Mouse (Mus musculus): ENCODE measurements around the gene Slc38a9. TPM values are rescaled to one million over a fixed set of nuclear protein-coding genes. Genes with fewer than 3 reads are reported as not detected.
A peak's percentile ranks its signal among the peaks of the same experiment; 100 is the strongest.

The Slc38a9 gene
- 13.5 and 13.9 TPM in 2 replicates for polyA plus RNA-seq (2015; fragmentation: Nextera tagmentation; extraction: Ambion mirVana)

DNA sequence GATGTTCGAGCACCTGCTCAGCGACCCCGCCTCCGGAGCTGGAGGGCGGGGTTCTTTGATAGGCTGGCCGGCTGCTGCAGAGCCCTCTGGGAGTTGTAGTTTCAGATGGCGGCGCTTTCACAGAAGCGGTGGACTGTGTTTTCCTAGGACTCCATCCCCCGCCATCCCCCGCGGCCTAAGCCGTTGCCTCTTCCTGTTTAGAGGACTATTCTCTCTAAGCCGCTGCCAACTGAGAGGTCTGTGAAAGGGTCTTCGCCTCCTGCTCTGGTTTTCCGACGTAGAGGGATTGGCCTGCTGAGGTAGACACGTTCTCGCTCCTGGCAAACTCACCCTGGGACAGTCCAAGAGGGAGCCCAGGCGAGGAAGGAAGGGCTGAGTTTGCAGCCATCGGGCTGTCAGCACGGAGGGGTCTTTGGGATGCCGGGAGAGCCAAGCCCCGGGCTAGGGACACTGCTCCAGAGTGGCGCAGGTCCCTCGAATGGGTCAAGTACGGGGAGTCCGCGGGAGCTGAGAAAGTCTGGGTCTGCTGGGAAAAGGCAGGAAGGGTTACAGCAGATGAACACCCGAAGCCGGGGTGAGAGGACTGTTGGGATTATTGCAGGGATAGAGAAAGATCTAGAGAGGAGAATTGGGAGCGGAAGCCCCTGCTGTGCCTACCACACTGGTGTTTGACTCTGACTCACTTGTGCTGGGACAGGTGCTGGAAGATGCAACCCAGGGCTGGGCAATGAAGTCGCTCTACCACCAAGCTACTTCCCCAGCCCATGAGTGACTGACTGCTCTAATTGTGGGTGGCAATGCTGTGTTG, at the start of gene Slc38a9:
Slc38a9 (plus strand) TSS at position 178 of the 808 bp plus-strand sequence.
- ATAC-seq (ENCODE audit: insufficient read depth, low FRiP score, low read depth), result peak; percentile 99

DNA sequence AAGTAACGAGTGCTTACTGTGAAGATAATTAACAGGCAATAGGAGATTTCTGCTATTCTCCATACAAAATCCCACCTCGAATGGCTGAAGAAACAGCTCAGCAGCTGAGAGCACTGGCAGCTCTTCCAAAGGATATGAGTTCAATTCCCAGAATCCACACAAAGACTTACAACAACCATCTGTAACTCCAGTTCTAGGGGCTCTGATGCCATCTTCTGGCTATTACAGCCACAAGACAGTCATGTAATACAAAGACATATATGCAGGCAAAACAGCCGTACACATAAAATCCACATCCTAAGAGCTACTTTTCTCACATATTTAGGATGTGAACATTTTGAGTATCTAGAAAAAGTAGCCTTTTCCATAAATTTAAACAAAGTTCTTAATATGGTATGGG, 39.0 kb upstream of the Slc38a9 start:
- H3K9ac ChIP-seq, result no peak overlapping the region
- no peak overlapping the region for H3K27ac ChIP-seq
- no peak for ATAC-seq (ENCODE audit: insufficient read depth, low FRiP score, low read depth)
- no peaks in the 10 kb centered on the region for H3K36me3 ChIP-seq
- no peak overlapping the region for H3K4me2 ChIP-seq
- no peaks in the 10 kb centered on the region for H3K4me1 ChIP-seq
- H3K9me3 ChIP-seq, result no peaks in the 10 kb centered on the region
- no peak overlapping the region for H3K4me3 ChIP-seq (replicated peaks)
- no peaks in the 10 kb centered on the region for H3K27me3 ChIP-seq (replicated peaks)
- 53% methylated on average over 3 of the region's 3 CpGs for WGBS

More for the DNA sequence above, at the start of gene Slc38a9:
- Histone ChIP-seq H3K4me1 (no peaks in the 10 kb centered on the region), H3K36me3 (no peaks in the 10 kb centered on the region), H3K27me3 (replicated peaks) (no peaks in the 10 kb centered on the region), H3K9me3 (no peaks in the 10 kb centered on the region), H3K4me3 (replicated peaks) (peak within 1 kb of the TSS; percentile 65), H3K9ac (peak within 1 kb of the TSS; percentile 60), H3K4me2 (peak within 1 kb of the TSS; percentile 82), H3K27ac (0 out of 2 replicates have a peak within 1 kb of the TSS, but pooled peaks have one; percentile 14)
- under 1% methylated on average over 33 of the region's 33 CpGs for WGBS

DNA sequence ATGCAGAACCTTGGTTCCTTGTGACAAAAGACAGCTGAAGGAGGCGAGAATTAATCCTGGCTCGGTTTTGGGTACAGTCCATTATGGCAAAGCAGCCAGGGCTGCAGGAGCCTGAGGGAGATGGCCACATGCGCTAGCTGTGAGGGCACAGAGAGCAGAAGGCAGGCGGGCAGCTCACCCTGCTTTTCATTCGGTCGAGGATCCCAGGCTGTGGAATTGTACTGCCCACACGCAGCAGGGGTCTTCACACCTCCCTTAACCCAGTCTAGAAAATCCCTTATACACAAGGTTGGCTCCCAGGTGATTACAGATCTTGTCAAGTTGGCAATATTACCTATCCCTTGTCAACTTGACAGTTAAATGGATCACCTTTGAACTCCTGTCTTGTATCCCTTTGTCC, 36.9 kb upstream of the Slc38a9 start:
- no peak overlapping the region for H3K4me3 ChIP-seq (replicated peaks)
- no peak overlapping the region for H3K4me2 ChIP-seq
- no peak overlapping the region for H3K27ac ChIP-seq
- no peak for ATAC-seq (ENCODE audit: insufficient read depth, low FRiP score, low read depth)
- WGBS, result 51% methylated on average over 7 of the region's 7 CpGs
- H3K9me3 ChIP-seq, result no peaks in the 10 kb centered on the region
- no peaks in the 10 kb centered on the region for H3K4me1 ChIP-seq
- H3K36me3 ChIP-seq, result no peaks in the 10 kb centered on the region
- H3K9ac ChIP-seq, result no peak overlapping the region
- no peaks in the 10 kb centered on the region for H3K27me3 ChIP-seq (replicated peaks)

DNA sequence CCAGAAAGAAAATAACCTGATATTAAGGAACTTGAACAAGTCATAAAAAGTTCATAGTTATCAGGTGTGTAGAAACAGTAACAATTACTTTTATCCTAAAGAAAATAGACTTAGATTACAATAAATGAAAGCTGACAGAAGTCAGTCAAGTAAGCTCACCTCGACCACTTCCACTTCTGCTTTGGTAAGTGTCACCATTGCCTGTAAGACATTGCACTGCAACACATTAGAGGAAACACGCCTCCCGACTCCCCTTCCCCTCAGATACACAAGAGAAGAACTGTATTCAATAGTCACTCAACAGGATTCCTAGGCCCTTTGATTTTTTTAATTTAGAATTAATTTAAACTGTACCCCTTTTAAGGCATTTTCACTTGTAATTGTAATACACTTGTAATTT, 35.9 kb upstream of the Slc38a9 start:
- Histone ChIP-seq H3K4me3 (replicated peaks) (no peak overlapping the region), H3K36me3 (no peaks in the 10 kb centered on the region), H3K9ac (no peak overlapping the region), H3K4me1 (no peaks in the 10 kb centered on the region), H3K27me3 (replicated peaks) (no peaks in the 10 kb centered on the region), H3K9me3 (no peaks in the 10 kb centered on the region), H3K4me2 (no peak overlapping the region), H3K27ac (no peak overlapping the region)
- WGBS, result 60% methylated on average over 3 of the region's 3 CpGs
- no peak for ATAC-seq (ENCODE audit: insufficient read depth, low FRiP score, low read depth)

DNA sequence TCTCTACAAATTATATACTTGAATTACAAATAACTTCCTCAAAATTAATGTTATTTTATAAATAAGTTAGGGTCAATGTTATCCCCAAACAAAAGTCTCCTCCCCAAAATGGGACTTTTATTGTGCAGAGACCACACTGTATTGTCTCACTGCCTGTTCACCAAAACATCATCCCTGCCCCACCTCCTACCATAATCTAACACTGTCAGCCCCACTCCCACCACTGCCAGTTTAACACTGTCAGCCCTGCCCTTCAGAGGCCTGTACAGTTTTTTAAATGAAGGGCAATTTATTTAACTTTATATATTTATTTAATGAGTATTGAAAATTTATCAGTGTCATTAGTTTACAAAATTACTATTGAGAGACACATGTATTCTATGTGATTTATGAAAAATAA, 35.0 kb upstream of the Slc38a9 start:
- H3K27me3 ChIP-seq (replicated peaks), result no peaks in the 10 kb centered on the region
- H3K4me3 ChIP-seq (replicated peaks), result no peak overlapping the region
- no peak overlapping the region for H3K4me2 ChIP-seq
- H3K27ac ChIP-seq, result no peak overlapping the region
- H3K9ac ChIP-seq, result no peak overlapping the region
- H3K4me1 ChIP-seq, result no peaks in the 10 kb centered on the region
- H3K36me3 ChIP-seq, result no peaks in the 10 kb centered on the region
- no peak for ATAC-seq (ENCODE audit: insufficient read depth, low FRiP score, low read depth)
- H3K9me3 ChIP-seq, result no peaks in the 10 kb centered on the region

DNA sequence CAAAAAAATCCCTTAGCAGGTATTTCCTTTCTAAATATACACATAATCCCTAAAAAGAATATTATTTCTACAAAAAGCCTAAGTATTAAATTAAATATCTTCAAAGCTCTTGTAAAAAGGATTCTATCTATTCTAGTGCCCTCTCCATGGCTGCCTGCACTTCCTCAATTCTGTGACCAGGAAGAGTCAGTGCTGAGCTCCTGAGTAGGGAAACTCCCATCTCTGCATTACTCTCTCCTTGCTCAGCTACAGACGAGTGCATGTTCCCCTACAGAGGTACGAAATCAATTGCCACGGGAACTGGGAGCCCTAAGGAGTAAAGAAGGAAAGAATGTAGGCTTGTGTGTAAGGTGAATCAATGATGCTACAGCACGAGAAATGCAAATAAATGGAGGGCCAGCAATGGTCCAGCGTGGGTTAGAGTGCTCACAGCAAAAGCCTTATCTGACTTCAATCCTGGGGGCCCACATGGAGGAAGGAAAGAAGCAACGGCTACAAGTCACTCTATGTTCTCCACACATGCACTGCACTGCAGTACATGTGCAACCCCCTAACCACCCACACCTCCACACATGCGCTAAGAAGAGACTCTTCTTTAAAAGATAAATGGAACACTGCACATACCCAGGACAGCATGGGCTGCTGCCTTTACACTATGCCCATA, 25.2 kb upstream of the Slc38a9 start:
- 60% methylated on average over 7 of the region's 7 CpGs for WGBS
- Histone ChIP-seq H3K27ac (no peak overlapping the region), H3K4me1 (no peaks in the 10 kb centered on the region), H3K27me3 (replicated peaks) (no peaks in the 10 kb centered on the region), H3K4me3 (replicated peaks) (no peak overlapping the region), H3K9ac (no peak overlapping the region), H3K9me3 (no peaks in the 10 kb centered on the region), H3K36me3 (no peaks in the 10 kb centered on the region), H3K4me2 (no peak overlapping the region)
- ATAC-seq (ENCODE audit: insufficient read depth, low FRiP score, low read depth), result no peak

DNA sequence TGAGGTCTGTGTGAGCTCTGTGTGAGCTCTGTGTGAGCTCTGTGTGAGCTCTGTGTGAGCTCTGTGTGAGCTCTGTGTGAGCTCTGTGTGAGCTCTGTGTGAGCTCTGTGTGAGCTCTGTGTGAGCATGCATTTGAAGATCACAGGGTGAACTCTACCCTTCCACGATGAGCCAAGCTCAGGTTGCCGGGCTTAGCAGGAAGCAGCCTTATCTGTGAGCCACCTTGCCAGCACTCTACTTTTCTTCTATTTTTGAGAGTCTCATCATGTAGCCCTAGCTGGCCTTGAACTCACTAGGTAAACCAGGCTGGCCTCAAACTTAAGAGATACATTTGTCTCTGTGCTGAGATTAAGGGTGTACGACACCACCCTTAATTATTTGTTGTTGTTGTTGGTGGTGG, 24.1 kb upstream of the Slc38a9 start:
- Histone ChIP-seq H3K36me3 (no peaks in the 10 kb centered on the region), H3K4me3 (replicated peaks) (no peak overlapping the region), H3K9me3 (no peaks in the 10 kb centered on the region), H3K9ac (no peak overlapping the region), H3K4me2 (no peak overlapping the region), H3K27me3 (replicated peaks) (no peaks in the 10 kb centered on the region), H3K4me1 (no peaks in the 10 kb centered on the region), H3K27ac (no peak overlapping the region)
- no peak for ATAC-seq (ENCODE audit: insufficient read depth, low FRiP score, low read depth)
- 32% methylated on average over 3 of the region's 3 CpGs for WGBS

DNA sequence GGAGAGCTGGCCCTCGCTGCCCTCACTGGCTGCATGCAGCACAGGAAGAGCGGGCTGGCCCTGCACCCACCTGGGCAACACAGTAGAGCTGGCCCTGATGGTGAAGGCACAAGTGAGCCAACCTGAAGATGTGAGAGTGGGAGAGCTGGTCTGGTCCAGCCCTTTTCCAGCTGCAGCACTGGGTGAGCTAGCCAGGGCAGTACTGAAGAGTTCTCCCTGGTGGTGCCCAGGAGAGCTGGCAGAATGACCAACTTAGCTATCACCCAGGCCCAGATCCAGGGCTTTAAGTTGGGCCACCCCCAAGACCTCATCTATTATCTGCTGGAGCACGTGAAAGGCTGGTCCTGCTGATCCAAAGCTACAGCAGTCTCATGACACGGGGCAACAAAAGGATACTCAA, 21.4 kb upstream of the Slc38a9 start:
- Histone ChIP-seq H3K4me2 (no peak overlapping the region), H3K27me3 (replicated peaks) (no peaks in the 10 kb centered on the region)
- WGBS, result 65% methylated on average over 4 of the region's 4 CpGs

DNA sequence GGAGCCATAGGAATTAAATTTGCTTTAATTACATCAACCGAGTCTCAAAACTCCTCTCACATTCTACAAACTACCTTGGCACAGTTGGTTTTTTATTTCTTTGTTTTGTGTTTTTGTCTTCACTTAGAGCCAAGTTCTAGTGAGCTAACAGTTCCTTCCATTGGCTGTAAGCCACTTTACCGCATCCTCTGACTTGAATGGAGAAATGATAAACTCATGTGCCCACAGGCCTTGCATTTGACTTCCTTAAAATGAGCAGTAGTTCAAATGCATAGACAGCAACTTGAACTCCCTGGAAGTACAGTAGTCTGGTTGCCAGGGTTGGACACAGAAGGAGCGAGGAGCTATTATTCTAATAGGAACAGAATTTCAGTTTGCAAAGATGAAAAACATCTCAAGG, 17.7 kb upstream of the Slc38a9 start:
- no peaks in the 10 kb centered on the region for H3K9me3 ChIP-seq
- no peak overlapping the region for H3K9ac ChIP-seq
- H3K36me3 ChIP-seq, result no peaks in the 10 kb centered on the region
- no peak for ATAC-seq (ENCODE audit: insufficient read depth, low FRiP score, low read depth)
- no peak overlapping the region for H3K27ac ChIP-seq
- 84% methylated on average over 3 of the region's 3 CpGs for WGBS
- no peaks in the 10 kb centered on the region for H3K27me3 ChIP-seq (replicated peaks)
- no peak overlapping the region for H3K4me2 ChIP-seq
- H3K4me3 ChIP-seq (replicated peaks), result no peak overlapping the region
- H3K4me1 ChIP-seq, result no peaks in the 10 kb centered on the region

More for the DNA sequence above, 21.4 kb upstream of the Slc38a9 start:
- ATAC-seq (ENCODE audit: insufficient read depth, low FRiP score, low read depth), result no peak
- Histone ChIP-seq H3K4me3 (replicated peaks) (no peak overlapping the region), H3K9ac (no peak overlapping the region), H3K9me3 (no peaks in the 10 kb centered on the region), H3K36me3 (no peaks in the 10 kb centered on the region), H3K27ac (no peak overlapping the region), H3K4me1 (no peaks in the 10 kb centered on the region)

DNA sequence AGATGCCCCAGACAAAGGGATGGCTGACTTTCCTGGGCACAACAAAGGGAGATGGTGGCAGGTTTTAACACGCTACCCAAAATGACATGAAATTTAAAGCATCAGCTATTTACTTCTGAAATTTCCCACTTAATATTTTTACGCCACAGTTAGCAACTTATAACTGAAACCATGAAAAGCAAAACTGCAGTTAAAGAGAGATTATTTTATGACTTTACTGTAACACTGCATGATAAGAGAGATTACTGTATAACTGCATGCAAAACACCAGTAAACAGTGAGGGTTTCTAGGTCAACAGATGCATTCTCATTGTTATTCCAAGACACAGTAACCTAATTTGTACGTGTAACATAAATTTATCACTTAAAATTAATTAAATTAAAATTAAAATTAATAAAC, 15.6 kb upstream of the Slc38a9 start:
- Histone ChIP-seq H3K9me3 (no peaks in the 10 kb centered on the region), H3K27ac (no peak overlapping the region), H3K4me3 (replicated peaks) (no peak overlapping the region), H3K9ac (no peak overlapping the region), H3K36me3 (no peaks in the 10 kb centered on the region), H3K4me2 (no peak overlapping the region), H3K4me1 (no peaks in the 10 kb centered on the region), H3K27me3 (replicated peaks) (no peaks in the 10 kb centered on the region)
- no peak for ATAC-seq (ENCODE audit: insufficient read depth, low FRiP score, low read depth)
- 77% methylated on average over 3 of the region's 3 CpGs for WGBS

DNA sequence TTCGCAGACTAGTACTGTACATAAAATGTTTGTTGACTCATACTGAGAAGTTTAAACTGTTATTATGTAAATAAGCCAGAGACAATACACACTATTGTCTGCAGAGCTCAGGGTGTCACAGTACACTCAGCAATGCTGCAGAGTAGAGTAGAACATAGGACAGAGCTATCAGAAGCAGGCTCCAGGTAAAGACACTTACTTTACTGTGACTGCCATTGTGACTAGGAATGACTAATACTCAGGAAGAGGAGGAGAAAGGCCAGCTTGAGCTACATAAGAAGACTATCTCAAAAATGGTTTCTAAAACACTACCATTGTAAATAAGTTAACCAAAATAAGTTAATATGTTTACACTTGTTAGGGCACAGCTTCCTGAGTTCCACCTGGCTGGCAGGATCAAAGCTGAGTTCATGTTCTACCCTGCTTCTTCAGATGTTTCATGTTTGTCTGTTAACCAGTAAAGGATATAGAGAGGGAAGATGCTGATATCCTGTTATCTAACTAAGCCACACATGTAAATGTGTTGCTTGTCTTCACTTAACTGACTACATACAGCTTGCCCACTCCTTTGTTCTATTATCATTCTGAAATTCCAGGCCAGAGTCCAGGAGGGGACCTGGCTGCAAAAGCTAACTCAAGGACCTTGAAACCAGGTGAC, 14.9 kb upstream of the Slc38a9 start:
- Histone ChIP-seq H3K4me3 (replicated peaks) (no peak overlapping the region), H3K9me3 (no peaks in the 10 kb centered on the region), H3K9ac (no peak overlapping the region), H3K27ac (no peak overlapping the region), H3K4me2 (no peak overlapping the region), H3K36me3 (no peaks in the 10 kb centered on the region), H3K4me1 (no peaks in the 10 kb centered on the region), H3K27me3 (replicated peaks) (no peaks in the 10 kb centered on the region)
- ATAC-seq (ENCODE audit: insufficient read depth, low FRiP score, low read depth), result peak; percentile 35; the same call in 1 of the 2 replicates
- 79% methylated on average over 1 of the region's 1 CpGs for WGBS

DNA sequence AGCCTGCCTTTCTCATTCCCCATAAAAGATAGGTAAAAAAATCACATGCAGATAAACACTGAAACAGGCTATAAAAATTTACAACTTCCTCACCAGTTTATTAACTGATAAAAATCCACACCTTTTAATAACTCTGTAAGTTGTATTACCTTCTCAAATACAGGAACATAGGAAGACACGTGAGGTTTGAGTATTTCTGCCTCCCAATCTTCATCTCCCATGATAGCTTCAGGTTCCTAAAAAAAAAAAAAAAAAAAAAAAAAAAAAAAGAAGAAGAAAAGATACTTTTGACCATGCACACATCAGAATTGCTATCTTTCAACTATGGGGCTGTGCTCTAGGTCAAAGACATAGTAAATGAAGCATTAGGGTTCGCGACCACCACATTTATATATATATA, 9.4 kb upstream of the Slc38a9 start:
- WGBS, result 79% methylated on average over 3 of the region's 3 CpGs
- H3K27me3 ChIP-seq (replicated peaks), result no peaks in the 10 kb centered on the region
- H3K9ac ChIP-seq, result no peak overlapping the region
- H3K27ac ChIP-seq, result no peak overlapping the region
- H3K36me3 ChIP-seq, result no peaks in the 10 kb centered on the region
- H3K4me1 ChIP-seq, result no peaks in the 10 kb centered on the region
- H3K9me3 ChIP-seq, result no peaks in the 10 kb centered on the region
- H3K4me3 ChIP-seq (replicated peaks), result no peak overlapping the region
- no peak for ATAC-seq (ENCODE audit: insufficient read depth, low FRiP score, low read depth)
- no peak overlapping the region for H3K4me2 ChIP-seq
